Mouse (Mus musculus) olfactory bulb, adult 2 months (tissue): ENCODE data around the gene Fat2. TPM values are rescaled to one million over a fixed set of nuclear protein-coding genes. Genes with fewer than 3 reads are reported as not detected.

Source experiments
- H3K27ac ChIP-seq: fragments of 200-500 bp; 2 replicates; pipeline ENCODE4 v1.5.1; 2012; ENCODE audit warnings: low read depth, low read length; ENCODE audit not compliant: insufficient read depth
- H3K4me1 ChIP-seq: fragments of 200-500 bp; 2 replicates; pipeline ENCODE4 v1.6.1; 2012; ENCODE audit warnings: low read length; ENCODE audit not compliant: control insufficient read depth, insufficient read depth
- H3K4me3 ChIP-seq: fragments of 200-500 bp; 2 replicates; pipeline ENCODE4 v1.5.1; 2012; ENCODE audit warnings: mild to moderate bottlenecking, low read depth, low read length, moderate library complexity; ENCODE audit not compliant: insufficient read depth
- CTCF ChIP-seq: fragments of 200-500 bp; IDR thresholded peaks from 2 replicates; pipeline ENCODE4 v1.5.1; 2012; ENCODE audit warnings: low read depth, mild to moderate bottlenecking, low read length, moderate library complexity; ENCODE audit not compliant: insufficient read depth
- POLR2A ChIP-seq: fragments of 200-500 bp; IDR thresholded peaks from 2 replicates; pipeline ENCODE4 v1.6.1; 2012; ENCODE audit warnings: mild to moderate bottlenecking, low read depth, low read length, moderate library complexity; ENCODE audit not compliant: insufficient read depth
- WGBS: fragments of 180-500 bp; shearing (Covaris S2); methylation state at CpG from one replicate; pipeline ENCODE4 v1.1.7; 2018; 5-methylcytosine and 5-hydroxymethylcytosine counted together
- polyA plus RNA-seq: library from polyadenylated mRNA; stranded (reverse); fragments of >200 nt; gene quantifications from 2 replicates; pipeline ENCODE4 v1.2.4, GENCODE M21; 2012; ENCODE audit warnings: low replicate concordance; ENCODE audit not compliant: missing spikeins, insufficient read depth, insufficient read length

Fat2 gene
- polyA plus RNA-seq, 1 experiment, result not detected

DNA sequence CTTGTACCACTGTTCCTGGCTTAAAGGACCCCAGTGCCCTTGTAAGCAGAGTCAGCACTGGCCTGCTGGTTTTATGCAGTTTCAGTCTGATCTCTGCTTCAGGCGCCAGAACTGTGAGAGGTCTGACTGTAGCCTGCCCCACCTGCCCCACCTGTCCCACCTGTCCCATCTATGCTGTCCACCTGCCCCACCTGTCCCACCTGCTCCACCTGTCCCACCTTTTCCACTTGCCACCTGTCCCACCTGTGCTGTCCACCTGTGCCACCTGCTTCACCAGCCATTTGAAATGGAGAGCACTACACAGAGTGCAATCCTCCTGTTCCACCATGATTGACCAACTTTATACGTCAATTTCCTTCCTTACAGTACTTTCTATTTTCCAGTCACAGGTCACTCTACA lies 72.0 kb downstream of the Fat2 start:
- TF ChIP-seq POLR2A, result no peak
- TF ChIP-seq CTCF, result no peak
- 94% methylated on average over 2 of the region's 2 CpGs for WGBS
- no peak overlapping the region for H3K27ac ChIP-seq
- H3K4me1 ChIP-seq, result no peaks in the 10 kb centered on the region
- H3K4me3 ChIP-seq, result no peak overlapping the region

DNA sequence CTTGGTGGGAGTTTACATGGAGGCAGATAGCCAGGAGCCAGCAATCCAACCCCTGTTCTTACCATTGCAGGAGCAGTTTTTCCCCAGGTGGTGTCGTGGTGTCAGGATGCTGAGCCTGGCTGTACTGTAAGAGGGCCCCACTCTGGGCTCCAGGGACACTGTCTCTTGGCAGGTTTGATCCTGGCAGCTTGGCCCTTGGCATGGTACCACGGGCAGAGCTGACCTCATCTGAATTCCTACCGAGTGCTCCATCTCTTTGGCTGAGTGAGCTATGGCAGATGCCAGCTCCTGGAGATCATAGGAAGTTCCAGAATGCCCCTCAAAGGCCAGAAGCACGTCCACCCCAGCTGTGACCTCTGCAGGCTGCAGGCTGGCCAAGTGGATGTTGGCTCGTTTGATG lies 74.4 kb downstream of the Fat2 start:
- no peak overlapping the region for H3K27ac ChIP-seq
- TF ChIP-seq POLR2A (no peak), CTCF (no peak)

DNA sequence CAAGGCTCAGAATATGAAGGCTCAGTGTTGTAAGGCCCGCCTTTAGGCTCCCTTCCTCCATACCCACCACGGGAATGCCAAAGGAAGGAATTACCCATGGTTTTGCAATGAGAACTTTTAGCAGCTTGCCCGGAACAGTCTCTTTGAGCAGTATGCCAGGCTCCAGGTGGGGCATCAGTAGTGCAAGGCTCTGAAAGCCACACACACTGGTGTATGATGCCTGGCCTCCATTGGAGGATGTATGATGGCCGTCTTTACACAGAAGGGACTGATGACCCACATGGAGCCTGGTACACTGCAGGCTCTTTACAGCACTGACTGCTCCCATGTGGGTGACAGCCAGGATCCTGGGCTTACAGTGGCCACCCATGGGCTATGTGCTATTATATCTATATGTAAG lies 75.3 kb downstream of the Fat2 start:
- Histone ChIP-seq H3K4me3 (no peak overlapping the region), H3K4me1 (no peaks in the 10 kb centered on the region), H3K27ac (no peak overlapping the region)
- TF ChIP-seq POLR2A (no peak), CTCF (no peak)
- 89% methylated on average over 4 of the region's 4 CpGs for WGBS

More for the DNA sequence above, 74.4 kb downstream of the Fat2 start:
- H3K4me3 ChIP-seq, result no peak overlapping the region
- H3K4me1 ChIP-seq, result no peaks in the 10 kb centered on the region
- WGBS, result 38% methylated on average over 5 of the region's 5 CpGs

DNA sequence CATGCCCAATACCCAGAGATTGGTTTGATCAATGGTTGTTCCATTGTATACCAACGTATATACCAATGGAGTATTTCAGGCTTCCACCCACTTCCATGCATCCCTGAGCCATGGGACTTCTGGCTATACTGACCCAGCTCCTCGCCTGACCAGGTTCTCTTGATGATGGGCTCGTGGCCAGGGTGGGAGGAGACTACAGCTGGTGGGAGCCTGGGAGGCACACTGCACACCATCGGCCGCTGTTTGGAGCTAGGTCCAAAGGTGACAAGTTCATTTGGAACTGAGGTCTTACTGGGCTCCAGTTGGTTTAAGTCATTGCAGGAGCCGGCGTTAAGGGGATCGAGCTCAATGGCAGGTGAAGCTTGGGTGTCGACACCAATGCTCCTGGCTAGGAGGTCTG lies 83.0 kb downstream of the Fat2 start:
- 86% methylated on average over 9 of the region's 9 CpGs for WGBS
- Histone ChIP-seq H3K27ac (no peak overlapping the region), H3K4me1 (peaks cover 3% of the 10 kb centered on the region; the same call in 1 of the 2 replicates), H3K4me3 (no peak overlapping the region)
- TF ChIP-seq CTCF (no peak), POLR2A (no peak)

DNA sequence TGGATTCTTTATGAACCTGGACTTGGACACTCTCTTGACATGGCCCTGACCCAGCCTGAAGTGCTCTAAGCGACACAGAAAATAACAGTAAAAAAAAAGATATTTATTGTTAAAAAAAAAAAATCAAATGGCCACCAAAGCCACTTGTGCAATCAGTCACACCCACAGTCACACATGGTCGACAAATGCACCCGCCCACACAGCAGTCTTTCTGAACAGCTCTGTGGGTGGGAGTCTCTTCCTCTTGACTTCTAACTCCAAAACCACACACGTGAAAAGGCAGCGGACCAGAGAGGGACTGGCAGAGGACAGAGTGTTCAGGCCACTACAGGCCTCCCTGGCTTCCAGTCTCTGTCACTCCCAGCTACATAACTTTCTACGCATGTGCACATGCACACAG lies 85.8 kb downstream of the Fat2 start:
- 66% methylated on average over 6 of the region's 6 CpGs for WGBS
- Histone ChIP-seq H3K4me1 (peaks cover 3% of the 10 kb centered on the region; the same call in 1 of the 2 replicates), H3K27ac (no peak overlapping the region), H3K4me3 (no peak overlapping the region)
- TF ChIP-seq CTCF (no peak), POLR2A (no peak)

DNA sequence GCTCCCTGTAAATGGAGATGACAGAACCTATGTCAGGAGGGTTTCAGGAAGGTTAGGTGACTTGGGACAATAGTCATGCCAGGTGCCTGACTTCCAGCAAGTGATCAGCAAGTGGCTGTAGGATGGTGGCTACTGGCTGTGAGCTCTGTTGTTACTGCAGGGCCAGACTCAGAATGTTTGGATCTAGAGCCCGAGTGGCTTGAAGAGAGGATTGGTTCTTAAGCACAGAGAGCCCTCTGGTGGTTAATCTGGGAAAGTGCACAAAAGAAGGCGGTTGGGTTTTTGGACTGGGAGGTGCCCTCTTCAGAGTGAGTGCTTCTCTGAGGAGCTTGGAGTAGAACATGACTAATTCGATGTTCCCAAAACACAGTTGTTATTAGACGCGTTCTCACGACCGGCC lies 95.8 kb downstream of the Fat2 start:
- H3K4me1 ChIP-seq, result no peaks in the 10 kb centered on the region
- no peak overlapping the region for H3K27ac ChIP-seq
- H3K4me3 ChIP-seq, result no peak overlapping the region
- 26% methylated on average over 7 of the region's 7 CpGs for WGBS
- no peak for TF ChIP-seq POLR2A
- TF ChIP-seq CTCF, result no peak

DNA sequence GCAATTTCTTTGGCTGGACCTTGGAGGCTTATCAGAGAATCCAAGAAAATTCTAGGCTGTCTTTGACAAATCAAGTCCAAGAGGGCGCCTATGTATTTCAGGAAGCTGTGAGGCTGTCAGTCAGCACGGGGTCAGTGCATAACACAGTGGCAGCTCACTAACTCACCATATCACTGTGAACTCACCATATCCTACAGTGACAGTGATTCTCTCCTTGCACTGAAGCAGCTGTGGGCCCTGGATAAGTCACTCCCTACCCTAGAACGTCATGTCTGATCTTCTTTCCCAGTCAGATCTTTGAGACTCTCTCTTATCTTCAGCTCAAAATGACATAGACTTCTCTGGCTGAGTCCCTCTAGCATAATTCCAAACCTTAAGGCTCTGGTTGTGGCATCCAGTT lies 96.9 kb downstream of the Fat2 start:
- H3K27ac ChIP-seq, result no peak overlapping the region
- no peak overlapping the region for H3K4me3 ChIP-seq
- 80% methylated on average over 3 of the region's 3 CpGs for WGBS
- TF ChIP-seq CTCF, result no peak
- no peak for TF ChIP-seq POLR2A
- H3K4me1 ChIP-seq, result no peaks in the 10 kb centered on the region

DNA sequence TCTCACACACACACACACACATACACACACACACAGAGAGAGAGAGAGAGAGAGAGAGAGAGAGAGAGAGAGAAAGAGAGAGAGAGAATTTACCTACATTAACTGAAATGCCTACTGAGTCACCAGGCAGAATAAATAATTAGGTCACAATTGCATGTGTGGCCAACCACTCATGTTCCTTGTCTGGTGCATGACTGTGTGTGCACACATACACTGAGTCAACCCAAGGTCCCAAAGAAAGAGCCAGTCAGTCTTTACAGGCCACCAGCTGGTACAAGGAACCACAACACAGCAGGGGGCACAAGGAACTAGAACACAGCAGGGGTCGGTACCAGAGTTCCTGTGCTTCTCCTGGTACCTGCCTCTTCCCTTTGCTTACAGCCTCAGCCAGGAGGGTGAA lies 99.5 kb downstream of the Fat2 start:
- WGBS, result 63% methylated on average over 1 of the region's 1 CpGs
- Histone ChIP-seq H3K27ac (no peak overlapping the region), H3K4me3 (no peak overlapping the region), H3K4me1 (no peaks in the 10 kb centered on the region)
- TF ChIP-seq POLR2A (no peak), CTCF (no peak)

DNA sequence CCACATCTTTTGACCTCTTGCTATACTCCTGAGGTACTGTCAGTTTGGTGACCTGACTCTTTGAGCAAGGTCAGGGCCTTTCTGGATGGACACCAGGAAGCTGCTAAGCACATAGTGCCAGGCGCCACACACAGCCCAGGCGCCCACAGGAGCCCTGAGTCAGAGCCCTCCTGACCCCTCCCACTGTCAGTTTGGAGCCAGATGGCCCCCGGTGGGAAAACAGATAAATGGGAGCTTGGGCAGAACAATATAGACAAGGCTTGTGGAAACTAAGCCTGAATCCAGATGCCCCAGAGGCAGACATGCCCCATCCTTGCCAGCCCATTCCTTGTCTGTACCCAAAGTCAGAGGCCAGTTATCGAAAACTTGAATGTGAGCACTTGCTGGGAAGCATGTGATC lies 101.6 kb downstream of the Fat2 start:
- Histone ChIP-seq H3K4me3 (no peak overlapping the region), H3K4me1 (no peaks in the 10 kb centered on the region), H3K27ac (no peak overlapping the region)
- no peak for TF ChIP-seq CTCF
- no peak for TF ChIP-seq POLR2A
- whole genome bisulfite sequencing, result 81% methylated on average over 4 of the region's 4 CpGs

DNA sequence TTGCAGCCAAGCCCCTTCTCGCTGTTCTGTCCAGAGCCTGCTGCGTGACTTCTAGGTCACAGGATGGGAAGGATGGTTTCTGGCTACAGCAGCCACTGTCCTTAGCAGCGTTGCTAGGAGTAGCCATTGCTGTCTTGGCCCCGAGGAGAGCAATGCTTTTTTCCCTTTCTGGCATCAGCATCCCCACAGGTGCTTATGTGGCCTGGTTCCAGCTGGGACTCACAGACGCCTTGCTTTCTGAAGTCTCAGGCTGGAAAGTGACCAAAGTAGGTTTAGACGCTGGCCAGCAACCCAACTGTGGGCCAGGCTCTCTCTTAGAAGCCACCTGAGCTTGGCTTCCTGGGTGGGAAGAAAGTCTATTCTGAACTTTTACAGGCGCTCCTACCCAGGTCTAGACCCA lies 102.1 kb downstream of the Fat2 start:
- WGBS, result 83% methylated on average over 7 of the region's 7 CpGs
- Histone ChIP-seq H3K4me3 (no peak overlapping the region), H3K4me1 (no peaks in the 10 kb centered on the region), H3K27ac (no peak overlapping the region)
- no peak for TF ChIP-seq POLR2A
- TF ChIP-seq CTCF, result no peak

DNA sequence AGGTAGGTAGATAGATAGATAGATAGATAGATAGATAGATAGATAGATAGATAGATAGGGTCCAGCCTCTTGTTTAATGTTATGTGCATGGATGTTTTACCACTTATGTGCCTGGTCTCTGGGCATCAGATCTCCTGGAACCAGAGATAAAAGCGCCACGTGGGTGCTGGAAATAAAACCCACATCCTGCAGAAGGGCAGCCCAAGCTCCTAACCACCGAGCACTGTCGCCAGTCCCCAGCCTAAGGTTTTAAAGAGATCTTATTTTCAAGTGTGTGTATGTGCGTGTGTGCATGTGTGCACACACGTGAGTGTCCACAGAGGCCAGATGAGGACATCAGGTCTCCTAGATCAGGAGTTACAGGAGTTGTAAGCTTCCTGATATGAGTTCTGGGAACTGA lies 105.3 kb downstream of the Fat2 start:
- no peak overlapping the region for H3K4me3 ChIP-seq
- 92% methylated on average over 6 of the region's 6 CpGs for WGBS
- H3K27ac ChIP-seq, result no peak overlapping the region
- TF ChIP-seq CTCF (no peak), POLR2A (no peak)
- H3K4me1 ChIP-seq, result no peaks in the 10 kb centered on the region
